Comparison of ENCODE assay signal across 9 mouse cellular contexts in genomic region chr2:27205666-27206065, GRCm38 (mm10). TPM values are rescaled to one million over a fixed set of nuclear protein-coding genes. Genes with fewer than 3 reads are reported as not detected.
DNase-seq lines count a peak whose midpoint lies in the region; ATAC-seq and TF ChIP-seq lines count a peak whose summit lies in the region.
"Had no signal": no experiment of that assay in that cellular context is flagged by ENCODE, and none has a peak within 500 bp of the region (broad histone marks: within the 10 kb centered on the region; RNA-seq: fewer than 3 reads in every experiment).

No protein-coding gene starts in this region.

- H3K9me3 ChIP-seq in forebrain, embryonic 13.5 days (replicated peaks) = no peaks in the 10 kb centered on the region; the same call in 1 of the 2 replicates
- H3K9me3 ChIP-seq in forebrain, embryonic 10.5 days = no peaks in the 10 kb centered on the region
- H3K9me3 ChIP-seq in midbrain, embryonic 15.5 days = no peaks in the 10 kb centered on the region
- no peaks in the 10 kb centered on the region for H3K9me3 ChIP-seq in midbrain, embryonic 14.5 days (ENCODE audit: control insufficient read depth, low read length)
- no peaks in the 10 kb centered on the region for H3K9me3 ChIP-seq in heart, postnatal 0 days (replicated peaks; ENCODE audit: control insufficient read depth, low read length)
- no peaks in the 10 kb centered on the region for H3K9me3 ChIP-seq in stomach, postnatal 0 days (ENCODE audit: control insufficient read depth, low read length)

- no peak overlapping the region for H3K9ac ChIP-seq in forebrain, embryonic 13.5 days
- H3K9ac ChIP-seq in midbrain, embryonic 15.5 days = no peak overlapping the region
- no peak overlapping the region for H3K9ac ChIP-seq in midbrain, embryonic 14.5 days (replicated peaks; ENCODE audit: low read length)
- H3K9ac ChIP-seq in heart, postnatal 0 days (replicated peaks; ENCODE audit: low read depth, low read length) = 0 out of 2 replicates have a peak overlapping the region, but pooled peaks have one; percentile 14
- no peak overlapping the region for H3K9ac ChIP-seq in stomach, postnatal 0 days (ENCODE audit: low read length)

- H3K4me3 ChIP-seq in forebrain, embryonic 13.5 days = no peak overlapping the region
- H3K4me3 ChIP-seq in forebrain, embryonic 10.5 days = no peak overlapping the region
- H3K4me3 ChIP-seq in midbrain, embryonic 15.5 days = no peak overlapping the region
- no peak overlapping the region for H3K4me3 ChIP-seq in midbrain, embryonic 14.5 days (replicated peaks; ENCODE audit: low read depth, low read length)
- H3K4me3 ChIP-seq in heart, postnatal 0 days (ENCODE audit: low read depth, low read length) = no peak overlapping the region
- H3K4me3 ChIP-seq in stomach, postnatal 0 days (ENCODE audit: low read depth, low read length) = no peak overlapping the region

- H3K27me3 ChIP-seq in forebrain, embryonic 13.5 days = no peaks in the 10 kb centered on the region
- H3K27me3 ChIP-seq in forebrain, embryonic 10.5 days (ENCODE audit: poor library complexity, severe bottlenecking) = no peaks in the 10 kb centered on the region
- H3K27me3 ChIP-seq in midbrain, embryonic 15.5 days (replicated peaks) = no peaks in the 10 kb centered on the region
- H3K27me3 ChIP-seq in midbrain, embryonic 14.5 days (ENCODE audit: control insufficient read depth, insufficient read depth, low read length) = no peaks in the 10 kb centered on the region
- no peaks in the 10 kb centered on the region for H3K27me3 ChIP-seq in heart, postnatal 0 days (ENCODE audit: control insufficient read depth, insufficient read depth, low read length)
- H3K27me3 ChIP-seq in stomach, postnatal 0 days (ENCODE audit: control insufficient read depth, insufficient read depth, low read length) = no peaks in the 10 kb centered on the region
- H3K27me3 ChIP-seq: Patski had no signal

- H3K4me1 ChIP-seq in forebrain, embryonic 13.5 days = no peaks in the 10 kb centered on the region
- peaks cover 7% of the 10 kb centered on the region; the same call in 1 of the 2 replicates for H3K4me1 ChIP-seq in forebrain, embryonic 10.5 days
- H3K4me1 ChIP-seq in midbrain, embryonic 15.5 days = no peaks in the 10 kb centered on the region
- no peaks in the 10 kb centered on the region for H3K4me1 ChIP-seq in midbrain, embryonic 14.5 days (ENCODE audit: control insufficient read depth, insufficient read depth, low read length)
- H3K4me1 ChIP-seq in heart, postnatal 0 days (ENCODE audit: control insufficient read depth, insufficient read depth) = peaks cover 77% of the 10 kb centered on the region
- no peaks in the 10 kb centered on the region for H3K4me1 ChIP-seq in stomach, postnatal 0 days (replicated peaks; ENCODE audit: control insufficient read depth, insufficient read depth)

- TF ChIP-seq EP300 in heart, postnatal 0 days (IDR thresholded peaks at IDR 0.05; ENCODE audit: low read depth) = peak; percentile 79
- no peak for TF ChIP-seq EP300 in stomach, postnatal 0 days (optimal IDR thresholded peaks at IDR 0.05)

- ATAC-seq in forebrain, embryonic 13.5 days = no peak
- ATAC-seq in midbrain, embryonic 15.5 days (replicated peaks) = no peak
- no peak for ATAC-seq in midbrain, embryonic 14.5 days (ENCODE audit: low FRiP score, low TSS enrichment)
- ATAC-seq in heart, postnatal 0 days (ENCODE audit: insufficient read depth, low read depth) = peak; percentile 47
- no peak for ATAC-seq in stomach, postnatal 0 days (ENCODE audit: low FRiP score, low TSS enrichment)
- ATAC-seq: Patski had no signal

- 0 out of 2 replicates have a peak overlapping the region, but pooled peaks have one; percentile 1 for H3K27ac ChIP-seq in forebrain, embryonic 13.5 days
- no peak overlapping the region for H3K27ac ChIP-seq in forebrain, embryonic 10.5 days
- H3K27ac ChIP-seq in midbrain, embryonic 15.5 days = 0 out of 2 replicates have a peak overlapping the region, but pooled peaks have one; percentile 8
- H3K27ac ChIP-seq in midbrain, embryonic 14.5 days (replicated peaks; ENCODE audit: low read depth, low read length) = no peak overlapping the region
- peak overlapping the region; percentile 94 for H3K27ac ChIP-seq in heart, postnatal 0 days (ENCODE audit: low read depth)
- peak overlapping the region; percentile 35; the same call in 1 of the 2 replicates for H3K27ac ChIP-seq in stomach, postnatal 0 days (replicated peaks)

- H3K4me2 ChIP-seq in forebrain, embryonic 13.5 days = no peak overlapping the region
- no peak overlapping the region for H3K4me2 ChIP-seq in midbrain, embryonic 15.5 days
- no peak overlapping the region for H3K4me2 ChIP-seq in midbrain, embryonic 14.5 days (ENCODE audit: low read length)
- H3K4me2 ChIP-seq in heart, postnatal 0 days (ENCODE audit: low read depth, low read length) = peak overlapping the region; percentile 6
- no peak overlapping the region for H3K4me2 ChIP-seq in stomach, postnatal 0 days (replicated peaks; ENCODE audit: low read depth)

- TF ChIP-seq CTCF in heart, postnatal 0 days (IDR thresholded peaks at IDR 0.05; ENCODE audit: low read depth) = no peak
- no peak for TF ChIP-seq CTCF in stomach, postnatal 0 days (IDR thresholded peaks at IDR 0.05; ENCODE audit: low read depth)

- DNase-seq in forebrain, embryonic 10.5 days (ENCODE audit: extremely low spot score, low spot score) = no peak
- DNase-seq in midbrain, embryonic 14.5 days = no peak
- DNase-seq in heart, postnatal 0 days (ENCODE audit: low spot score) = peak; percentile 78
- DNase-seq in stomach, postnatal 0 days (ENCODE audit: low spot score) = no peak
- DNase-seq in thymus, postnatal 0 days (ENCODE audit: low spot score) = no peak
- no peak for DNase-seq in adipocyte (ENCODE audit: low spot score)

- H3K36me3 ChIP-seq in forebrain, embryonic 13.5 days (ENCODE audit: poor library complexity, severe bottlenecking) = no peaks in the 10 kb centered on the region
- H3K36me3 ChIP-seq in forebrain, embryonic 10.5 days (replicated peaks) = no peaks in the 10 kb centered on the region
- no peaks in the 10 kb centered on the region for H3K36me3 ChIP-seq in midbrain, embryonic 15.5 days (replicated peaks)
- no peaks in the 10 kb centered on the region for H3K36me3 ChIP-seq in midbrain, embryonic 14.5 days (ENCODE audit: control insufficient read depth, insufficient read depth, low read length)
- no peaks in the 10 kb centered on the region for H3K36me3 ChIP-seq in heart, postnatal 0 days (replicated peaks; ENCODE audit: control insufficient read depth, insufficient read depth, low read length)
- no peaks in the 10 kb centered on the region for H3K36me3 ChIP-seq in stomach, postnatal 0 days (ENCODE audit: control insufficient read depth, insufficient read depth, low read length)

- WGBS in forebrain, embryonic 13.5 days = 81% methylated on average over 10 of the region's 10 CpGs
- WGBS in forebrain, embryonic 10.5 days = 84% methylated on average over 10 of the region's 10 CpGs
- 81% methylated on average over 10 of the region's 10 CpGs for WGBS in midbrain, embryonic 15.5 days
- WGBS in midbrain, embryonic 14.5 days = 84% methylated on average over 10 of the region's 10 CpGs
- 25% methylated on average over 10 of the region's 10 CpGs for WGBS in heart, postnatal 0 days
- WGBS in stomach, postnatal 0 days = 52% methylated on average over 10 of the region's 10 CpGs

RNA-seq across cellular contexts. Expression of gene Dbh, which starts 40.6 kb away (rescaled TPM):
- polyA plus RNA-seq in forebrain, embryonic 13.5 days (2015; fragmentation: Nextera tagmentation; extraction: Ambion mirVana) = not detected in 2 replicates
- not detected in 2 replicates for polyA plus RNA-seq in forebrain, embryonic 10.5 days (2016; fragmentation: Nextera tagmentation; extraction: Ambion mirVana)
- polyA plus RNA-seq in midbrain, embryonic 15.5 days (2015; fragmentation: Nextera tagmentation; extraction: Ambion mirVana) = 0.65 and 3.6 TPM in 2 replicates
- polyA plus RNA-seq in midbrain, embryonic 14.5 days (2014; fragmentation: Nextera tagmentation; extraction: Ambion mirVana) = 2.7 and 5.5 TPM in 2 replicates
- not detected in 2 replicates for total RNA-seq in heart, postnatal 0 days (2014; rRNA removed; ENCODE audit: low replicate concordance)
- polyA plus RNA-seq in heart, postnatal 0 days (2015; fragmentation: Nextera tagmentation; extraction: Ambion mirVana) = 1.7 TPM in 2 replicates
- 0.13 and 0.22 TPM in 2 replicates for polyA plus RNA-seq in stomach, postnatal 0 days (2015; fragmentation: Nextera tagmentation; extraction: Ambion mirVana)
- 0.08 and 0.15 TPM in 2 replicates for polyA plus RNA-seq in thymus, postnatal 0 days (2015; fragmentation: Nextera tagmentation; extraction: Ambion mirVana)
- polyA plus RNA-seq: Patski had no signal

RNA-seq across cellular contexts. Expression of gene Sardh, which starts 42.5 kb away (rescaled TPM):
- polyA plus RNA-seq in forebrain, embryonic 13.5 days (2015; fragmentation: Nextera tagmentation; extraction: Ambion mirVana) = 2.1 and 2.4 TPM in 2 replicates
- polyA plus RNA-seq in forebrain, embryonic 10.5 days (2016; fragmentation: Nextera tagmentation; extraction: Ambion mirVana) = 1.8 TPM in 2 replicates
- 4.6 and 6.5 TPM in 2 replicates for polyA plus RNA-seq in midbrain, embryonic 15.5 days (2015; fragmentation: Nextera tagmentation; extraction: Ambion mirVana)
- 3.2 and 4.5 TPM in 2 replicates for polyA plus RNA-seq in midbrain, embryonic 14.5 days (2014; fragmentation: Nextera tagmentation; extraction: Ambion mirVana)
- total RNA-seq in heart, postnatal 0 days (2014; rRNA removed; ENCODE audit: low replicate concordance) = 31.6 and 46.8 TPM in 2 replicates
- 18.1 and 20.7 TPM in 2 replicates for polyA plus RNA-seq in heart, postnatal 0 days (2015; fragmentation: Nextera tagmentation; extraction: Ambion mirVana)
- polyA plus RNA-seq in stomach, postnatal 0 days (2015; fragmentation: Nextera tagmentation; extraction: Ambion mirVana) = 7.2 and 8.9 TPM in 2 replicates
- polyA plus RNA-seq in thymus, postnatal 0 days (2015; fragmentation: Nextera tagmentation; extraction: Ambion mirVana) = 3.2 and 3.6 TPM in 2 replicates

Comparison
In these comparisons a context has a peak if more than half of its experiments do, and no peak if none do; other contexts are left out.
1. H3K27ac ChIP-seq: peak in forebrain, embryonic 13.5 days (single experiment), midbrain, embryonic 15.5 days (single experiment), heart, postnatal 0 days (single experiment) and stomach, postnatal 0 days (single experiment); none in forebrain, embryonic 10.5 days (single experiment) and midbrain, embryonic 14.5 days (single experiment).